Mouse (Mus musculus) kidney, embryonic 16.5 days (tissue): Measurements from ENCODE around the gene Zfp219. TPM values are rescaled to one million over a fixed set of nuclear protein-coding genes. Genes with fewer than 3 reads are reported as not detected.

Experiments used
- ATAC-seq: fragments of 200-750 bp; cut with Nextera tagmentation; 2 replicates; pipeline ENCODE4 v1.8.0; 2017; ENCODE audit warnings: moderate TSS enrichment; ENCODE audit not compliant: low FRiP score, low TSS enrichment
- H3K27ac ChIP-seq: fragments of 300-500 bp; sonication (generic); 2 replicates; pipeline ENCODE4 v1.5.1; 2014; ENCODE audit warnings: low read length
- H3K27me3 ChIP-seq: fragments of 300-500 bp; sonication (generic); 2 replicates; pipeline ENCODE4 v1.6.1; 2014; ENCODE audit warnings: low read length, control low read depth, mixed read lengths; ENCODE audit not compliant: insufficient read depth
- H3K36me3 ChIP-seq: fragments of 300-500 bp; sonication (generic); 2 replicates; pipeline ENCODE4 v1.6.1; 2014; ENCODE audit warnings: low read length, control low read depth, mixed read lengths; ENCODE audit not compliant: insufficient read depth
- H3K4me1 ChIP-seq: fragments of 300-500 bp; sonication (generic); 2 replicates; pipeline ENCODE4 v1.6.1; 2014; ENCODE audit warnings: low read length, control low read depth, mixed read lengths; ENCODE audit not compliant: insufficient read depth
- H3K4me2 ChIP-seq: fragments of 300-500 bp; sonication (generic); replicated peaks from 2 replicates; pipeline ENCODE4 v1.6.1; 2014; ENCODE audit warnings: low read depth, low read length
- H3K4me3 ChIP-seq: fragments of 300-500 bp; sonication (generic); 2 replicates; pipeline ENCODE4 v1.5.1; 2014; ENCODE audit warnings: mild to moderate bottlenecking, low read length
- H3K9ac ChIP-seq: fragments of 300-500 bp; sonication (generic); replicated peaks from 2 replicates; pipeline ENCODE4 v1.6.1; 2014; ENCODE audit warnings: low read length
- H3K9me3 ChIP-seq: fragments of 300-500 bp; sonication (generic); 2 replicates; pipeline ENCODE4 v1.6.1; 2016; ENCODE audit warnings: low read length, control low read depth
- WGBS: fragments of 180-500 bp; shearing (Covaris S2); extraction: QIAGEN DNeasy Blood & Tissue Kit; methylation state at CpG from one replicate; pipeline ENCODE4 v1.1.7; 2014; 5-methylcytosine and 5-hydroxymethylcytosine counted together
- polyA plus RNA-seq: library from polyadenylated mRNA; unstranded; fragments of >200 nt; fragmentation: Nextera tagmentation; extraction: Ambion mirVana; gene quantifications from 2 replicates; pipeline ENCODE4 v1.2.1, GENCODE M21; 2015

Gene Zfp219
- polyA plus RNA-seq, 1 experiment from 2014 or later = 39.2 TPM

DNA sequence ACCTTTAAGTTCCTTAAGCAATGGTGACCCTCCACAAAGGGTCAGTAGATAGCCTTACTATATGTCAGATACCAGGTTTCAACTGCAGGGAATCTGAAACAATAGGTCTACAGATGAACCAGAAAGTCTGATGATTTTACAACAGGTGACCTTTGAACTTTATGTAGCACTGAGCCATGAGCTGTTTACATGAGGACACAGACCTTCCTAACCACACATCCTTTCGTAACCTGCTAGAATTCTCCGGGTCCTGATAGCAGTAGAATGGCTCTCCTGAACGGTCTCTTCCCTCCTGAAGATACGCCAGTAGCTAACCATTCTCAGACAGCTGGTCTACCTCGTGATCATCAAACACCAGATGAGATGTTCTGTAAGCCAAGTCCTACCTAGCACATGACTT lies 18.8 kb upstream of the Zfp219 start:
- Histone ChIP-seq H3K4me2 (no peak overlapping the region), H3K27me3 (no peaks in the 10 kb centered on the region), H3K4me1 (no peaks in the 10 kb centered on the region), H3K9ac (no peak overlapping the region), H3K36me3 (no peaks in the 10 kb centered on the region), H3K4me3 (no peak overlapping the region), H3K9me3 (no peaks in the 10 kb centered on the region), H3K27ac (no peak overlapping the region)
- 89% methylated on average over 5 of the region's 5 CpGs for WGBS
- ATAC-seq = no peak

DNA sequence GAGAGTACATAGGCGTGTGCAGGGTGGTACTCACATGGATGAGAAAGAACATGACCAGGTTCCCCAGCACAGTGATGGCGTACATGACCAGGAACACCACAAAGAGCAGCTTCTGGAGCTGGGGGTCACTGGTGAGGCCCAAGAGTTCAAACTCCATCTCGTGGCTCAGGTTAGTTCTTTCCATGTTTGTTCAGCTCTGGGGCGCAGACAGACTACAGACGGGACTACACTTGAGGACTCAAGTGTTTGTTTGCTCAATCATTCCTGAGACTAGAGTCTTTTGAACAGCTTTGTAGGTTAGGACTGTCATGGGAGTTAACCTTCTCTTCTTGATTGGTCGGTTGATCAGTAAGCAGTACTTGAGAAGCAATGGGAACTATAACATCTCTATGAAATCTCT lies 15.4 kb upstream of the Zfp219 start:
- Histone ChIP-seq H3K9me3 (no peaks in the 10 kb centered on the region), H3K9ac (no peak overlapping the region), H3K36me3 (no peaks in the 10 kb centered on the region), H3K27ac (no peak overlapping the region), H3K4me3 (no peak overlapping the region), H3K4me1 (no peaks in the 10 kb centered on the region), H3K27me3 (no peaks in the 10 kb centered on the region), H3K4me2 (no peak overlapping the region)
- no peak for ATAC-seq
- 88% methylated on average over 6 of the region's 6 CpGs for WGBS

DNA sequence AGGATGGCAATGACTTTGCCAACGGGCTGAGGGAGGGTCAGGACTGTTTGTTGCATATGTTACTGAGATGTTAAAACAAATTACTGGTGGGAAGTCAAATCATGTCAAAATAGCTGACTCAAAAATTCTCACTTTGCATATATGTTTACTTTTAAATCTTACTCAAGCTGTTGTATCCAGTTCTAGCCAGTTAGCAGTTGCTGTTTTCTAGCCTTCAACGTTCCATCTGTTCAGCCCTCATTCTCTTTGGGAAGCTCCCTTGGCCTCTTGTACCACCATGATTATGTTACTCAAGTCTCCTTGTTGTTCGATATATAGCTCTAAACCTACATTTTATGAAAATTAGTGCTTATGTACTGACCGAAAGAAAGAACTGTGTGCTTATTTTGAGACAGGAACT lies 5.8 kb upstream of the Zfp219 start:
- Histone ChIP-seq H3K9me3 (no peaks in the 10 kb centered on the region), H3K27me3 (no peaks in the 10 kb centered on the region), H3K27ac (no peak overlapping the region), H3K4me3 (no peak overlapping the region), H3K9ac (no peak overlapping the region), H3K36me3 (no peaks in the 10 kb centered on the region), H3K4me1 (peaks cover 22% of the 10 kb centered on the region), H3K4me2 (no peak overlapping the region)
- 86% methylated on average over 4 of the region's 4 CpGs for WGBS
- ATAC-seq = no peak

DNA sequence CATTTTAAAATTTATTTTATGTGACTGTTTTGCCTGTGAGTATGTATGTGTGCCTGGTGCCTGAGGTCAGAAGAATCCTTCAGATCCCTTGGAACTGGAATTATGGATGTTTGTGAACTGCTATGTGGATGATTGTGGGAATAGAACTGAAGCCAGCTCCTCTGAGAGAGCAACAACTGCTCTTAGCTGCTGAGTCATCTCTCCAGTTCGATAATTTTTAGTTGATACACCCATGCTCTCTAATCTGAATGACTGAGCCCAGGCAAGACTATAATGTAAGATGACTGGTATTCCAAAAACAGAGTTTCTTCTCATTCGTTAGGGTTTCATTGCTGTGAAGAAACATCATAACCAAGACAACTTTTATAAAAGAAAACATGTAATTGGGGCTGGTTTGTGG lies 3.6 kb upstream of the Zfp219 start:
- no peaks in the 10 kb centered on the region for H3K9me3 ChIP-seq
- no peaks in the 10 kb centered on the region for H3K27me3 ChIP-seq
- no peak overlapping the region for H3K27ac ChIP-seq
- WGBS = 82% methylated on average over 2 of the region's 2 CpGs
- H3K4me3 ChIP-seq = no peak overlapping the region
- no peak overlapping the region for H3K4me2 ChIP-seq
- no peaks in the 10 kb centered on the region for H3K36me3 ChIP-seq
- peaks cover 30% of the 10 kb centered on the region for H3K4me1 ChIP-seq
- no peak overlapping the region for H3K9ac ChIP-seq
- no peak for ATAC-seq

DNA sequence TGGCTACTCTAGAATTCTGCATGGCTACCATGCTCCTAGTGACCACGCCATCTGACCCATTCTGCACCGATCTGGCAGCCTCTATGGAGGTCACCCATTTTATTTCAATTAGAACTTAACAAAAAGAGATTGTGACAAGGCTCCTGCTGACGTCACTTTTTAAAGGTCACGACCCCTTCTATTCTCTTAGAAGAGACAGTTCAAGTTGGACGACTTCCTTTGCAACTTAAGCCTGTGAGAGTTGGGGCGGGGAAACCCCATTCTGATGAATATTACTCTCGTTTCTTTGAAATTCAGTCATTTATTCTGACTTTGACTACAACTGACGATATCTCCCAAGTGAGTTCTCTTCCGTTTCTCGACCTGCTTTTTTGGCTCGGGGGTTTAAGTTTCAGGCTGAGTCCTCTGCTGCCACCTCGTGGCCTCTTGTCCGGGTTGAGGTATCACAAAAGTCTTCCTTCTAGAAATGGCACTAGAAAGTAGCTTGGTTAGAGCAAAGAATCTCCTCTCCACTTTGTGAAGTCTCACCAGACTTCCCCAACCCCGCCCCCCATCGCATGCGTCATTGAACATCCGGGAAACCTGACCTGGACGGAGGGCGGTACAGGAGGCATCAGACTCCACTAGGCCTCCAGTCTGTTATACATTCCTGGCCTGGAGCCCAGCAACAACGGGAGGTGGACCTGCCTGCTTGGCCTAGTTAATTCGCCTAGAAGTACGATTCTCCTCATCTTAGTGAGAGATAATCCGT lies 2.4 kb upstream of the Zfp219 start:
- H3K9me3 ChIP-seq = no peaks in the 10 kb centered on the region
- peak overlapping the region; percentile 62 for H3K9ac ChIP-seq
- no peaks in the 10 kb centered on the region for H3K36me3 ChIP-seq
- peak overlapping the region; percentile 91 for H3K27ac ChIP-seq
- WGBS = 5% methylated on average over 23 of the region's 23 CpGs
- no peaks in the 10 kb centered on the region for H3K27me3 ChIP-seq
- peaks cover 42% of the 10 kb centered on the region for H3K4me1 ChIP-seq
- H3K4me3 ChIP-seq = peak overlapping the region; percentile 33
- peak overlapping the region; percentile 53 for H3K4me2 ChIP-seq
- ATAC-seq = peak; percentile 39

DNA sequence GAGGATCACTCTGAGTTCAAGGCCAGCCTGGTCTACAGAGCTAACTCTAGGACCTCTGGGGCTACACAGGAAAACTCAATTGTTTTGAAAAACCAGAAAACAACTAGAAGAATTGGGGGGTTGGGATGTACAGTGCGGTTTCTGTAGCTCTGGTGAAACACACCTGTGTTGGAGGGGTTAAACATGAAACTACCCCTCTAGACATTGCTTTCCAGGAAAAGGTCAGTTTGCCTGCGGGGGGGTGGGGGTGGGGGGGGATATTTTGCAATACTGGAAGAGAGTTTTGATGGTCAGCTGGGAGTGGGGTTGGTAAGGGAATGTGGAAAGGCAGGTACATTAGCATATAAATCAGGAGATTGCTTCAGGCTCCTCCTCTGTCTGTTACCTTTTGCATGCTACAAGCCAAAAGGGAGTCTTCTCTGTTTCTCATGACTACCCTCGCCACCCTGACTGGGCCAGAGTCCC lies 1.7 kb upstream of the Zfp219 start:
- H3K4me2 ChIP-seq = peak overlapping the region; percentile 53
- no peaks in the 10 kb centered on the region for H3K9me3 ChIP-seq
- H3K9ac ChIP-seq = peak overlapping the region; percentile 62
- no peaks in the 10 kb centered on the region for H3K27me3 ChIP-seq
- peak overlapping the region; percentile 33; the same call in 1 of the 2 replicates for H3K4me3 ChIP-seq
- 66% methylated on average over 3 of the region's 3 CpGs for WGBS
- H3K36me3 ChIP-seq = no peaks in the 10 kb centered on the region
- H3K4me1 ChIP-seq = peaks cover 48% of the 10 kb centered on the region
- peak overlapping the region; percentile 91 for H3K27ac ChIP-seq
- no peak for ATAC-seq

DNA sequence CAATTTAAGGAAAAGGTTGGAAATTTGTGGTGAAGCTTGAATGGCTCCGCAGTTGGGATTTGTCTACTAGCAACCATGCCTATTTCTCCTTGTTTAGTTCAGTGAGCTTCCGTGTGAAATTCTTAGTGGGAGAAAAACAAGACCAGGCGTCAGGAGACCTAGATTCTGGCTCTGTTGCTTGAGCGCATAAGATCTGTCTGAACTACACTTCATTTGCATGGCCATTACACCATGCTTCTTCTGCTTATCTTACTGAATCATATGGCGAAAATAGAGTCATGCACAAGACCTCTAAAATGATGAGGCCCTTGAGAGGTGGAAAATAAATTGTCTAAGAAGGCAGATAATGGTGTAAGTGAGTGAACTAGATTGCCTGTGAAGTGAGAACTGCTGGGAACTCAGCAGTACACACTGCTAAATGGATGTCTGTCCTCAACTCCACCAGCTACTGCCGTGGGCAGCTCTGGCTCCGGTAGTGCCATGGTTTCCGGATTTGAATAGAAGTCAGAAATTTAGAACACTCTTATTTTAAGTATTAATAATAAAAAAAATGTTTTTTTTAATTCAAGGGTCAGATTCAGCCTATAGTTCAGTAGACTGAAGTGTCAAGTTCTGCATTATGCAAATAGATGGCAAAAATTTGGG lies 1.2 kb upstream of the Zfp219 start:
- ATAC-seq = no peak
- no peaks in the 10 kb centered on the region for H3K27me3 ChIP-seq
- no peak overlapping the region for H3K9ac ChIP-seq
- no peaks in the 10 kb centered on the region for H3K36me3 ChIP-seq
- peaks cover 54% of the 10 kb centered on the region for H3K4me1 ChIP-seq
- H3K4me3 ChIP-seq = no peak overlapping the region
- no peak overlapping the region for H3K4me2 ChIP-seq
- no peaks in the 10 kb centered on the region for H3K9me3 ChIP-seq
- peak overlapping the region; percentile 99; the same call in 1 of the 2 replicates for H3K27ac ChIP-seq
- WGBS = 85% methylated on average over 8 of the region's 8 CpGs

DNA sequence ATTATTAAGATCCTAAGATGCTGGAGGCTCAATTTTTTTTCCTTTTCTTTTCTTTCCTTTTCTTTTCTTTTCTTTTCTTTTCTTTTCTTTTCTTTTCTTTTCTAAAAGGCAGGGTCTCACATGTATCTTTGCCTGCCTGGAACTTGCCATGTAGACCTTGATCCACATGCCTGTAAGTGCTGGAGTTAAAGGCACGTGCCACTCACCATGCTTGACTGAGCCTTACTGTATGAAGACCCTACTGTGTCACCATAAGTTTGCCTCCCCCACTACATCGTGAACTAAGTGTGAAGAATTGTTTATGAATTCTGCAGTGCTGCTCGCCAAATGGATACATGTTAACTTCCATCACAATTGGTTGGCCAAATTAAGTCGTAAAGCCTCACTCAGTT lies 601 bp upstream of the Zfp219 start:
- H3K27me3 ChIP-seq = no peaks in the 10 kb centered on the region
- no peak for ATAC-seq
- no peaks in the 10 kb centered on the region for H3K36me3 ChIP-seq
- H3K9me3 ChIP-seq = no peaks in the 10 kb centered on the region
- H3K4me2 ChIP-seq = peak overlapping the region; percentile 69
- H3K4me3 ChIP-seq = peak overlapping the region; percentile 64
- H3K4me1 ChIP-seq = peaks cover 59% of the 10 kb centered on the region
- WGBS = 42% methylated on average over 4 of the region's 4 CpGs
- no peak overlapping the region for H3K9ac ChIP-seq
- H3K27ac ChIP-seq = peak overlapping the region; percentile 99; the same call in 1 of the 2 replicates

DNA sequence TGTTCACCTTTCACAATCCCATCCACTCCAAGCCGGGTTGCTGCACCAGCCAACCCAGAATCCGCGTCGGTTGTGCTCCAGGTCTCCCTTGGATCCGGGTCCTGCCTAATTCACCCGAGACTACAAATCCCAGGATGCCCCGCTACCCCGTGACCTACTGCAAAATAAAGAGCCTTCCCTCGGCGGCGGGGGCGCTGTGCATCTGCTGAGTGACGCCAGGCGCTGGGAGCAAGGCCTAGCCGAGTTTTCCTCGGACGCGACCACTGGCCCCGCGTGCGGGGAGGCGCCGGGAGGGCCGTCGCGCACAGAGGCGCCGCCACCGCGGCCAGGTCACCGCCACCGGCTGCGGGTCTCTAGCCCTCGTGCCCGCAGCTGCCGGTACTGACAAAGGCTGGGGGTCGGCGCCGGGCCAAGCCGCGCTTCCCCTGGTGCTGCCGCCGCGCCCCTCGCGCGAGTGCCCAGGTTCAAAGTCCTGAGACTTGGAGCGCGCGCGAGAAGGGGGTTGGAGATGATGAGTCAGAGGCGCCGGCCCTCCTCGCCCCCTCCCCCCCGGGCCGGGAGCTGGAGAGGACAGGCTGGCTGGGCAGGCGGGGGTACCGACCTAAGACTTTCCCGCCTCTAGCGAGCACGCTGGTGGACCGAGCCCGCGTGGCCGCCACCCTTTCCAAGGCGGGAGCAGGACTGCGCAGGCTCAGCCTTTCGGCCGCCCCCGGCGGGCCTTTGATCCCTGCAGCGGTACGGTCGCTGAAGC lies 768 bp downstream of the Zfp219 start:
- Histone ChIP-seq H3K9ac (peak overlapping the region; percentile 96), H3K27me3 (no peaks in the 10 kb centered on the region), H3K9me3 (no peaks in the 10 kb centered on the region), H3K4me3 (peak overlapping the region; percentile 64), H3K4me1 (peaks cover 70% of the 10 kb centered on the region), H3K36me3 (no peaks in the 10 kb centered on the region), H3K4me2 (peak overlapping the region; percentile 69), H3K27ac (peak overlapping the region; percentile 99)
- under 1% methylated on average over 72 of the region's 74 CpGs for WGBS
- ATAC-seq = peak; percentile 90
